Mouse (Mus musculus): Measurements from ENCODE around the gene Trafd1. TPM values are rescaled to one million over a fixed set of nuclear protein-coding genes. Genes with fewer than 3 reads are reported as not detected.
"Not testable (repeated sequence)": the region's sequence is repeated elsewhere in the genome, so short reads cannot be mapped to it uniquely, and the experiment has no call there.

Gene Trafd1
- total RNA-seq, 2 experiments from 2014 or later = 44.1 to 49.7 TPM

DNA sequence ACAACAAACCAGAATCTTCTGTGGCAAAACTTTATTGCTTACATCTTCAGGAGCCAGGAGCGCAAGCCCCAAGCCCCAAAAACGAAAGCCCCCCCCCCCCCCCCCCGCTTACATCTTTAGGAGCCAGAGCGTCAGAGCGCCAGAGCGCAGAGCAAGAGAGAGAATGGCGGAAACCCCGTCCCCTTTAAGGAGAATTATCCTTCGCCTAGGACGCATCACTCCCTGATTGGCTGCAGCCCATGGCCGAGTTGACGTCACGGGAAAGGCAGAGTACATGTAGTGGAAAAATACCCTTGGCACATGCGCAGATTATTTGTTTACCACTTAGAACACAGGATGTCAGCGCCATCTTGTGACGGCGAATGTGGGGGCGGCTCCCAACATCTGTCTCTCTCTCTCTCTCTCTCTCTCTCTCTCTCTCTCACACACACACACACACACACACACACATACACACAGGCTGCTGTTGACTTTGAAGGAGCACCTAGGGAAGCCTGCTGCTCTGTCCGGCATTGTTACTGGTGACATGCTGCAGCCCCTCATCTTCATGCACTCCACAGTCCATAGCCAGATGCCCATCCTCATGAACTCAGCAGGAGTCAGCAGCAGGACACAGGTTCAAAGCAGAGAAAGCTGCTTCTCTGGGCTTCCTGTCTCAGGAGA is 55.1 kb downstream of the Trafd1 start:
- not testable (repeated sequence) for DNase-seq

DNA sequence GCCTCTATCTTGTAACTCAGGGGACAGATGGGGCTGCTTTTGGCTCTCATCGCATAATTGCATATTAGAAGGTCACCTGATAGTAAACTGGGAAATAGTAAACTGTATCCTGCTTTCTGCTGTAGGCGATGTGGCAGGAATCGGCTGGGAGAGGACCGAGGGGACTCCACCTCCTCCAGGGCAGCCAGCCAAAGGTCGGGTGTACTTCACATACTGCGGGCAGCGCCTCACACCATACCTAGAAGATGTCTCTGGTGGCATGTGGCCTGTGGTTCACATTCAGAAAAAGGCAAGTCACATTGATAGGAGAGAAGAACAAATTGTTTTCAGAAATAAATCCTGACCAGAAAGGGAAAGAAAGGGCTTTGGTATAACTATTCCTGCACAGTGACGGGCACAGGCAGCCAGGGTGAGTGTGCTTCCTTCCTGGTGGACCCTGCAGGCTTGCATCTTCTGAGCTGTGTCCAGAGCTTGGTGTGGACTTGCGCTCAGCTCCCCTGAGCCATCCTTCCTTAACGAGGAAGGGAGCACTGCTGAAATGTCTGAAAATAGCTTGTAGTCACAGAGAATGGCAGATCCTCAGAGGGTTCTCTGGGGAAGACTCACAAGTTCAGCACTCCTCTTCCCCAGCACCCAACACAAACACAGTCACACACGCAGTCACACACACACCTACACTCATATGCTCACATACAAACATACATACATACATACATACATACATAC is 55.9 kb downstream of the Trafd1 start:
- DNase-seq = peak; percentile 45 to 61

- DNase-seq = no peak
Observed at GRCm38 (mm10) chr5:121326079-121326805, 59.2 kb downstream of the Trafd1 start.

Other genes with a start within 250 kb of the Trafd1 start
- gene Ptpn11, start 194.2 kb downstream of the Trafd1 start, total RNA-seq (2021) = 100 to 1,000 TPM; 100 to 135 TPM
- gene Rpl6, start 181.2 kb downstream of the Trafd1 start, total RNA-seq (2021) = 1,000 to 10,000 TPM; 1,036 to 1,050 TPM
- gene Hectd4, start 165.4 kb downstream of the Trafd1 start, total RNA-seq (2021) = 10 to 100 TPM; 22.1 to 23.2 TPM
- gene Naa25, start 12.3 kb upstream of the Trafd1 start, total RNA-seq (2021) = 10 to 100 TPM; 35.8 to 42.1 TPM
- gene Tmem116, start 66.3 kb upstream of the Trafd1 start, total RNA-seq (2021) = 1 to 10 TPM; 3.5 to 6.9 TPM
- gene Erp29, start 66.9 kb upstream of the Trafd1 start, total RNA-seq (2021) = 100 to 1,000 TPM; 117 to 123 TPM
- not detected for gene Adam1b, start 117.8 kb upstream of the Trafd1 start, total RNA-seq (2021)
- 1 to 10 TPM; 4.1 to 5.5 TPM for gene Adam1a, start 159.8 kb upstream of the Trafd1 start, total RNA-seq (2021)
- not detected for gene Gm42878, start 159.8 kb upstream of the Trafd1 start, total RNA-seq (2021)
- 10 to 100 TPM; 78.9 to 82.6 TPM for gene Mapkapk5, start 160.3 kb upstream of the Trafd1 start, total RNA-seq (2021)
- 1,000 to 10,000 TPM; 1,062 to 2,025 TPM for gene Aldh2, start 208.2 kb upstream of the Trafd1 start, total RNA-seq (2021)
- 10 to 100 TPM; 19.4 to 23.4 TPM for gene Acad12, start 233.3 kb upstream of the Trafd1 start, total RNA-seq (2021)